Mouse (Mus musculus) left cerebral cortex, adult 18-20 months (tissue): ENCODE measurements around the gene Add3. TPM values are rescaled to one million over a fixed set of nuclear protein-coding genes. Genes with fewer than 3 reads are reported as not detected.
"Not testable (repeated sequence)": the region's sequence is repeated elsewhere in the genome, so short reads cannot be mapped to it uniquely, and the experiment has no call there.

ENCODE experiments used
- DNase-seq, 2 experiments: peaks; one replicate each; pipeline ENCODE4 v3.0.0; 2021 to 2022; ENCODE audit warnings: low spot score in 2 of 2, mixed read lengths in 1 of 2
- total RNA-seq, 2 experiments: library from RNA; stranded (reverse); gene quantifications; 2 replicates each; pipeline ENCODE4 v1.2.3; 2021

Gene Add3
- total RNA-seq, 2 experiments from 2014 or later, result 82.9 to 85.7 TPM

GRCm38 (mm10) chr19:53191867-53192487 is 51.7 kb downstream of the Add3 start:
- no peak for DNase-seq

GRCm38 (mm10) chr19:53193190-53193589 is 52.9 kb downstream of the Add3 start:
- no peak for DNase-seq

- peak in 1 of 2 experiments; percentile 18 for DNase-seq
Measured at GRCm38 (mm10) chr19:53193964-53194582, 53.8 kb downstream of the Add3 start.

GRCm38 (mm10) chr19:53194751-53195520 is 54.7 kb downstream of the Add3 start:
- DNase-seq, result no peak

- no peak for DNase-seq
Measured at GRCm38 (mm10) chr19:53196961-53197360, 56.7 kb downstream of the Add3 start.

- DNase-seq, result no peak
Measured at GRCm38 (mm10) chr19:53197766-53198165, 57.5 kb downstream of the Add3 start.

GRCm38 (mm10) chr19:53198706-53199572 is 58.7 kb downstream of the Add3 start:
- no peak for DNase-seq

- DNase-seq, result no peak
Measured at GRCm38 (mm10) chr19:53199711-53200110, 59.5 kb downstream of the Add3 start.

GRCm38 (mm10) chr19:53202116-53202515 is 61.9 kb downstream of the Add3 start:
- DNase-seq, result no peak

- no peak for DNase-seq
Measured at GRCm38 (mm10) chr19:53206986-53207385, 66.7 kb downstream of the Add3 start.

GRCm38 (mm10) chr19:53208830-53209229 is 68.6 kb downstream of the Add3 start:
- no peak for DNase-seq

GRCm38 (mm10) chr19:53210251-53210650 is 70.0 kb downstream of the Add3 start:
- DNase-seq, result no peak

GRCm38 (mm10) chr19:53215352-53215751 is 75.1 kb downstream of the Add3 start:
- DNase-seq, result no peak

GRCm38 (mm10) chr19:53216761-53217538 is 76.7 kb downstream of the Add3 start:
- DNase-seq, result no peak

- no peak for DNase-seq
Measured at GRCm38 (mm10) chr19:53217837-53218236, 77.6 kb downstream of the Add3 start.

GRCm38 (mm10) chr19:53219305-53219704 is 79.1 kb downstream of the Add3 start:
- no peak for DNase-seq

GRCm38 (mm10) chr19:53221186-53221585 is 80.9 kb downstream of the Add3 start:
- no peak for DNase-seq

GRCm38 (mm10) chr19:53225249-53226070 is 85.2 kb downstream of the Add3 start:
- not testable (repeated sequence) for DNase-seq

GRCm38 (mm10) chr19:53226651-53227050 is 86.4 kb downstream of the Add3 start:
- no peak for DNase-seq
